Mouse (Mus musculus) skeletal muscle tissue, adult 2 months (tissue): ENCODE data around the gene Slc37a3.
"Not testable (repeated sequence)": the region's sequence is repeated elsewhere in the genome, so short reads cannot be mapped to it uniquely, and the experiment has no call there.

Experiments
- DNase-seq: peaks from one replicate; pipeline ENCODE4 v3.0.0-alpha.2; 2012; ENCODE audit warnings: low read depth, low spot score

Slc37a3 gene

DNA sequence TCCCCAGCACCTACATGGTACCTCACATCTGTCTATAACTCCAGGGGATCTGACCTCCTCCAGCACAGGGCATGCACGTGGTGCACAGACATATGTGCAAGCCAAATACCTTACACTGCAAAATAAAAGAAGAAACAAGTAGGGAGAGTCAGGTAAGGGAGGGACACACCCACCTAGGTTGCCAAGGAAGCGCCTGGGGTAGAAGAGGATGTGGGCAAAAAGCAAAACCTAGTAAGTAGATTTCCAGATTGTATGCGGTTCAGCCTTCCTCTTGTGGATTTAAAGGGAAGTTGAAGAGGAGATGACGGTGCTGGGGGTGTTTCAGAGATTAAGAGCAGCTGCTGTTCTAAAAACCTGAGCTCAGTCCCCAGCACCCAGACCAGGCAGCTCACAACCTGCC is 1.7 kb upstream of the Slc37a3 start:
- no peak for DNase-seq

DNA sequence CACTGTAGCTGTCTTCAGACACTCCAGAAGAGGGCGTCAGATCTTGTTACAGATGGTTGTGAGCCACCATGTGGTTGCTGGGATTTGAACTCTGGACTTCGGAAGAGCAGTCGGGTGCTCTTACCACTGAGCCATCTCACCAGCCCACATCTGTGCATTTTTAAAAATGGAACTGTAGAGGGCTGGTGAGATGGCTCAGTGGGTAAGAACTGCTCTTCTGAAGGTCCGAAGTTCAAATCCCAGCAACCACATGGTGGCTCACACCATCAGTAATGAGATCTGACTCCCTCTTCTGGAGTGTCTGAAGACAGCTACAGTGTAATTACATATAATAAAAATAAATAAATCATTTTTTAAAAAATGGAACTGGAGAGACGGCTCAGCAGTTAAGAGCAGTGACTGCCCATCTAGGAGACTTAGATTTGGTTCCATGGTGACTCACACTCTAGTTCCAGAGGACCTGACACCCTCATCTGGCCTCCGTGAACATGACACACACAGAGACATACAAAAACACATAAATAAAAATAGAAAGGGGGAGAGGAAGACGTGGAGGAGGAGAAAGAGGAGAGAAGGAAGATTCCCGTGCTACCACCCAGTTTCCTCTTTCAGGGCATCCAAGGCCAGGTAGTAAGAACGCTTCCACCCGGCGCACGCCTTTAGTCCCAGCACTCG is 823 bp upstream of the Slc37a3 start:
- DNase-seq = not testable (repeated sequence)

DNA sequence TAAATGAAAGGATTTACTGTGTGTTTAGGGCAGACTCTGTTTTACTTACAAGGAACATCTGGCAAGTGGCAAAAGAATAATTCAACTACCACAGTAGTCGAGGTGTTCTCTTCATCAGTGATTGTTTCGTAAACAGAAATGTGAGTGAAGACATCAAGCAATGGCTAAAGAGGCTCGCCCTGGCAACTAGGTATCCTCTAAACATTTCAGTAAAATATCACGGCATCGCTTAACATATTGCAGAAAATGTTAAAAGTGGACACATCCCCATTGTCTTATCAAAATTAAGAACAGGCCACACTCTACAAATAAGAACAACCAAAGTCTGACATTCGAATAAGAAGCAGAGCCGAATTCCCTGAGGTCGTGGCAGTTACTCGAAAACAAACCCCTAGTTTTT is 700 bp downstream of the Slc37a3 start:
- no peak for DNase-seq

DNA sequence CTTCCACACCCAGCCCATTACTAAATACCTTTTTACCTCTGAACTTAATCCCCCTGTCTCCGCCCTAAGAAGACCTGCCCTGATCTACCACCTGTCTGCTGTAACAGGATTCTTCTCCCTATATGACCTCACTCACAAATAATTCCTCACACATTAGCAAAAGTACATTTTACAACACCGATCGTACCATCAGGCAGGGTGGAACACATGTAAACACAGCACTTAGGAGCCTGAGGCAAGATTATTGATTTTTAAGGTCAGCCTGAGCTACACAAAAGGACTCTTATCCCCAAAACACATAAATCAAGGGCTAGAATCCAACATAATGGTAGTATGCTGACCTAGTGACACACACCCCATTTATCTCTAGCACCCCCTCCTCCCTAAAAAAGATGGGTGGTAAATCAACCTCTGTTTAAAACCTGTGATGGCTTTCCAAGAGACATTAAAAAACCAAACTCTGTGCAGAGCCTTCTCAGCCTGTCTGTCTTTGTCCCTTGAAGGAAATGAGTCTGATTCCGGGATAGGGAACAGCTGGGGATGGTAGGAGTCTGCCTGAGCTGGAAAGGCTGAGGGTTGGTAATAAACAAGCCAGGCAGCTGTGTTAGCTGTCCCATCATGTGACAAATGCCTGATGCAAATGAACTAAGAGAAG is 4.0 kb downstream of the Slc37a3 start:
- DNase-seq = no peak

DNA sequence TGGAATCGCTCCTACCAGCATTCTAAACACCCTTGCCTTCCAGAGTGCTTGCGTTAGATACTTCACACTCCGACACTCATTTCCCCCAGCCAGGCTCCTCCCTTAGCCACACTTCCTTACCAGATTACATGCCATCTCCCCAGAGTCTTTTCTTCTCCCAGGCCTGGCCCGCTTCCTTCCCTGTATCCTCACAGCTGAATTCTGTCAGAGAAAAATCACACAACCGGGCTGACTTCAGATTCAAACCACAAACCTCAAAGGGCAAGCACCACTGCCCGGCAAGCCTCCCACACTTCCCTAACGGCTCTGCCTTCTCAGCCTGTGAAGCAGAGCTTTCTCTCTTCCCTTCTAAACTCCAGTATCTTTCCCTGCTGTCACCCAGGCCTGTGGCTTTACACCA is 4.7 kb downstream of the Slc37a3 start:
- DNase-seq = peak; percentile 31

DNA sequence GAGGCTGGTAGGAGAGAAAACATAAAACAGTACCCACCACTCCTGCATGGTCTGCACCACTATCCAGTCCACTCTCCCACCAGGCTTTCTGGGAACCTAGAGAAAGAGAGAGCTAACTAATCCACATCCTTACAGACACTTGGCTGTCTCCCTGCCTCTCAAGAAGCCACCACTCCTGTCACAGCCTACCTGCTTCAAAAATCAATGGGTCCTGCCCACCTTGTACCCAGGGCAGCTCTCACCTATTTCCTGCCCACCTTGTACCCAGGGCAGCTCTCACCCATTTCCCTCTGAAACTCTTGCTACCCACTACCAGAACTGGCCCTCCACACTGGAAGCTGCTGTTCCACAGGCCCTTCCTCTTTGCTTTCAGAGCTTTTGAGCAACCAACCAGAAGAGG is 5.4 kb downstream of the Slc37a3 start:
- no peak for DNase-seq

DNA sequence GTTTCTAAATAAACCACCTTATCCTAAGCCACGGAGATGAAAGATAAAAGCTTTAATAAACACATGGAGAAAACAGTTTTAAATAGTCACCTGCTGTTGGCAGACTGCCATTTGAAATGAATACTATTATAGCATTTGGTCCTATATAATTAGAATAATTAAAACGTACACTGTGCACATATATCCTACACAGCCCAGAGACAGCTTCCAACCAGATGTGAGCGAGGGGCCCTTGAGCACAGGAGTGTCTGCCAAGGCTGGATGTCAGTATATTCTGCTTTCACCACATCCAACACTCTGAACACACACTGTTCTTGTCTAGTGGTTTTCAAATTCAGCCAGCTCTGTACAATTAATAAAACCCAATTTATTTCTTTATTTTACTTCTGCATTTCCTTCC is 7.8 kb downstream of the Slc37a3 start:
- DNase-seq = no peak

DNA sequence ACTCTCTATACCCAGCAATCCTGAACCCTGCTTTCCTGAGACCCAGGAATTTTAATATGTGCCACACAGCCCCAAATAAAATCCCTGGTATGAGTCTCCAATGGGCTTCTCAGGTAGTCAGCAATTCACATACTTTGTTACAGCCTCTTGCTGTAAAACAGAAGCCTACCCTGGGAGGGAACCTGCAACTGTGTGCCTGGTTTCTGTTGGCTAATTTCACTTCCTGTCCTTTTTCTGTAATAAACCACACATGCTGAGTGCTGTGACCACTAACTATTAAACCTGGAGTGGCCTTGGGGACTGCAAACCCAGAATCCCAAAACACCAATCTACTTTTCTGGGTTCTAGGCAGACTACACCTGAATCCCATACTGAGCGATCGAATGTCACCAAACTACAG is 14.8 kb downstream of the Slc37a3 start:
- DNase-seq = no peak

DNA sequence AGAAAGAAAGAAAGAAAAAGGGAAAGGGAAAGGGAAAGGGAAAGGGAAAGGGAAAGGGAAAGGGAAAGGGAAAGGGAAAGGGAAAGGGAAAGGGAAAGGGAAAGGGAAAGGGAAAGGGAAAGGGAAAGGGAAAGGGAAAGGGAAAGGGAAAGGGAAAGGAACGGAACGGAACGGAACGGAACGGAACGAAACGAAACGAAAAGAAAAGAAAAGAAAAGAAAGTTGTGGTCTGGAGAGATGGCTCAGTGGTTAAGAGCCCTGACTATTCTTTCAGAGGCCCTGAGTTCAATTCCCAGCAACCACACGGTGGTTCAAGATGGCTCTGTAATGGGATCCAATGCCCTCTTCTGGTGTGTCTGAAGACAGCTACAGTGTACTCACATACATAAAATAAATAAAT is 18.3 kb downstream of the Slc37a3 start:
- not testable (repeated sequence) for DNase-seq

DNA sequence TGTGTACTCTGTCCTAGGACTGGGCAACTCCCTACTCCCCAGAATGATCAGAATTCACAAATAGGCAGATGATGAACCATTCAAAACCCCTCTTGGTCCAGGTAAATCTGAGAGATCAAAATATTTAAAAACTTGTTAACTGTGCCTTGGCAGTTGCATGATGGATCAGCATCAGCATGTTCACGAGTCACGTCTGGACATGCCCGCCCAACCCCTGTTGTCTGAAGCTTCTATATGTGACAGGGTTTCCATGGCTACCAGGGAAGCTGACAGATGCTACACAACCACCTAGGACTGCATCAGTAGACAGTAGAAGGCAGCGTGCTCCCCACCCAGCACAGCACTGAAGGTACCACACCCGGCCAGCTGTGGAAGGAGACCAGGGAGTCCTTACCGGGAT is 28.5 kb downstream of the Slc37a3 start:
- no peak for DNase-seq

DNA sequence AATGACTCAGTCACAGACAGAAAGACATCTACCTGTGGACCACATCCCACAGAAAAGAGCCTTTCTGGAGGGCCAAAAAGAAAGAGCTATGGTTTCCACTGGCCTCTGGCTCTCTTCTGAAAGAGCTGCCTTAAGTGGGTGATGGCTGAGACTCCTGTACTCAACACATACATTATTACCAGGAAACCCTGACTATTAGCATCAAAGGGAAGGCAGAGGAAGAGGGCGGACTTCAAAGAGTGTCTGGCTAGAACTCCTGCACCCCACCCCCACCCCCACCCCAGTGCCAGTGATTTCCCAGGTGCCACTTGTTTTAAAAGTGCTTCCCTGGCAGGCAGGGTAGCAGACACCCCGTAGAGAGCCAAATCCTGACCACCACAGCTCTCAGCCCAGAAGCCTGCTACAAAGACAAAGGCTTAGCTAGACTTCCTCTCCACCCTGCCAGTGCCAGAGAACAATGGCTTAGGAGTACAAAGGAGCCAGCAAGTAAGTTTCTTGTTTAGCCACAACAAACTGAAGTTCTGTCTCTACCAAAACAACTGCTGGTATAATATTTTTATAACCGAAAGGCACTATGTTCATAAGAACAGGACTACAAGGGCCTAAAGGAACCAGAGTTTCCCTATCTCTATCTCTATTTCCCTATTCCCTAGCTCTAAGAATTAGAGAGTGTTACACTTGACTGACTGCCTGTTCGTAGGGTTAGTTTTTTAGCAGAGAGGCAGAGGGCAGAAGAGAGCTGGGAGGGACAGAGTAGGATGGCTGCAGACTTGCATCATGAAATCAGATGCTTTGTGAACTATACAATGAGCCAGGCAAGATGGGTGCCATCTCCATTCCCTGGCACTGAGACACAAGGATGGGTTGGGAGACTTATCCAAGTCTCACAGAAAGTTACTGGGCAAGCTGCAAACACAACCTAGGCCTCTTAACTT is 29.3 kb downstream of the Slc37a3 start:
- no peak for DNase-seq

DNA sequence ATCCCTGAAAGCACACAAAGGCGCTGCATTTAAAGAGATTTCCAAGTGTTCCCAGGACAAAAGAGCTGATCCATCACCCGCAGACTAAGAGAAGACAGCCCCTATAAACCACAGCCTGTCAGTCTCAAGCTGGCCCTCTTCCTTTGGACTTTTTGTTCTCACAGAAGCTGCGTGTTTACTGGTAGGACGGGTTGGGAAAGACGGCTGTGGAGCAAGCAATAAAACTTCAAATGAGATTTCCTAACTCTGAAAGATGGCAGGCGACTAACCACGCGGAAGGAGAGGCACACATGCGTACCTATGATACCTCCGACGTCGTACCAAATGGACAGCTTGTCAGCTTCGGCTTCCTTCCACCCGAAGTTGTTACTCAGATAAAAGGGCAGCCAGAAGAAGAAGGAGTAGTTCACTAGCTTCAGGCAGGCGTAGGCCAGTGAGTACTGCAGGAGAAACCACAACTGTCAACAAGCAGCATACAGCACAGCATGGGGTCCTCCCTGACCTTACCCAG is 30.4 kb downstream of the Slc37a3 start:
- no peak for DNase-seq

DNA sequence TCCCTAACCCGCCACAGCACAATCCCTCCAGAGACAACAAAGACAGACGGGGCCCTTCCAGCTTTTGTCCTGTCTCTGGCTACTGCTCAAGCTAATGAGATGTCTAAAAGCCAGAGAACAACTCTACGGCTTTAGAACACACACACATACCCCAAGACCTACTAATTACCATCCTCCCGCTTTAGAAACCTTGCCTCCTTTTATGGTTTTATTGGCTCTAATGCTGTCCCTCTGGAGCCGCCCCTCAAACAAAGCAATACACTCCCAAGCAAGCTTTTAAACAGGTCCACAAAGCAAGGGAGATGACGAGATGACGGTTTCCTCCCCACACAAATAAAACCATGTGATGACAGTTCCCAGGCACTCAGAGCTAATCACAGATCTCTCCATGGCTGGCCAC is 32.0 kb downstream of the Slc37a3 start:
- DNase-seq = no peak

DNA sequence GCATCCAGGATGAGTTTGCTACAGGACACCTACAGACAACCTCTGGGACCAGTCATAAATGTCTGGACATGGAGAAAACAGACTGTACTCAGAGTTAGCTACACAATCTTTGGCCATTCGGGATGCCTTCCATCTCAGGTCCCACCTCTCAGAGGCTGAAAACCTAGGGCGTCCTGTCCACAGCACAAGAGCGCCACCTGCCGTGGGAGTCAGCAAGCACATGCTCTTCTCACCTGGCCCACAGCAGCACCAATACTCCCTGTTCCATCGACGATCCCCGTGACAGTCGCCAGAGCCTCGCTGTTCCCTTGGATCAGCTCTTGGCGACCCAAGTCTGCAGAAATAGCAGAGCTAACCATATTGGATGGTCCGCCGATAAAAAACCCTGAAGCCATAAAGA is 33.5 kb downstream of the Slc37a3 start:
- DNase-seq = peak; percentile 63

DNA sequence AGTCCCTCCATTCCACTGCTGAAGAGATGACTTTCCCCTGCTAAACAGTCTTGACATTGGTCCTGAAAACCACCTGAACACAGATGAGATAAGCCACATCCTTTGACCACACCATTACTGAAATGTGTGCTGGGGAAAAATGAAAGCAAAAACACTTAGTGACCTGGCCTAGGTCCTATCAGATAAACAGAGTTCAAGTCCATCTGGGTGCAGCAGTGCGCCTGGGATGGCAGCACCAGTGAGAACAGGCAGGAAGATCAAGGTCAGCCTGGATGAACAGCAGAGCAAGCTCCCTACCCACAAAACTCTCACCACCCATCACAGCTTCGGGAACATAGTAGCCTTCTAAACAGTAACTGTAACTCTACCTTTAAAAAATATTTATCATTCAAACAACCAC is 35.7 kb downstream of the Slc37a3 start:
- no peak for DNase-seq

DNA sequence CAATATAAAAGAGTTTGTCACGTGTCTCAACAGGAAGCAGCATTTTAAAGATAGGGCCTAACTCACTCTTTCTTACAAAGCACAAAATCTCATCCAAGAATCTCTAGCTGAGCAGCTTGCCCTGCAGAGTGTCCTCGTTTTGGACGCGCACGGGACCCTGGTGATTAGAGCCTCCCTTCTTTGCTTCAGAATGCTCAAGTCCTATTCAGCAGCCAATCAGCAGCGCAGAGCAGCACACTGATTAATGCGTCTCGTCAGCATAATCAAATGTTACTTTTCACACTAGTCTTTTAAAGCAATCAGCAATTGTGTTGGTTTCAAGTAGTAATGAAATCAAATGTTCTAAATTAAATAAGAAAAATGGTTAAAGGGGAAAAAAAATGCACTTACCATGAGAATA is 39.1 kb downstream of the Slc37a3 start:
- DNase-seq = no peak

DNA sequence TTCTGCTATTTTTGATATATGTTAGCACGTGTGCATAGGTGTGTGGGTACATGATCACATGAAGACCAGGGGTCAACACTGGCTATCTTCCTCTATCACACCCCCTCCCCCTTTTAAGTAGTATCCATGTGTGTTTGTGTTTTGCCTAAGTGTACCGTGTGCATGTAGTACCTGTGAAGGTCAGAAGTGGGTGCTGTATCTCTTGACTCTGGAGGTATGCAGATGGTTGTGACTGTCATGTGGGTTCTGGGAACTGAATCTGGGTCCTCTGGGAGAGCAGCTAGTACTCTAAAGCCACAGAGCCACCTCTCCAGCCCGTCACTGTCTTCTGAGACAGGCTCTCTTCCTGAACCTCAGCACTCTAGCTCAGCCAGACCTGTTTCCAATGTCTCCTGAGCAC is 42.6 kb downstream of the Slc37a3 start:
- DNase-seq = no peak

DNA sequence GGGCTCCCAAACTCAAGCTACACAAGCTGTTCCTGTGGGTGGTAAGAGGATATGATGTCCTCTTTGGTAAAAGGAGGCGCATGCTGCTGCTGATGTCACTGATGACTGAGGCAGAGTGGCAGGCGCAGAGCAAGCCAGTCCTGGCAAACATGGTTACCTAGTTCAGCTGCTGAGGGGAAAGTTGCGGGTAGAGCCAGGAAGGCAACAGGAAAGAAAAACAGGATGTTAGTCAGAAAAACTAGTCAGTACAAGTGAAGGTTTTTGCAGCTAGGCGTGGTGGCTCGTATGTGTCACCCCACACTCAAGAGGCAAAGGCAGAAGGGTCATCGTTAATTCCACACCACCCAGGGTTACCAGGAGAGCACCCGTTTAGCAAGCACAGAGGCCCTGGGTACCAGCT is 43.3 kb downstream of the Slc37a3 start:
- no peak for DNase-seq

DNA sequence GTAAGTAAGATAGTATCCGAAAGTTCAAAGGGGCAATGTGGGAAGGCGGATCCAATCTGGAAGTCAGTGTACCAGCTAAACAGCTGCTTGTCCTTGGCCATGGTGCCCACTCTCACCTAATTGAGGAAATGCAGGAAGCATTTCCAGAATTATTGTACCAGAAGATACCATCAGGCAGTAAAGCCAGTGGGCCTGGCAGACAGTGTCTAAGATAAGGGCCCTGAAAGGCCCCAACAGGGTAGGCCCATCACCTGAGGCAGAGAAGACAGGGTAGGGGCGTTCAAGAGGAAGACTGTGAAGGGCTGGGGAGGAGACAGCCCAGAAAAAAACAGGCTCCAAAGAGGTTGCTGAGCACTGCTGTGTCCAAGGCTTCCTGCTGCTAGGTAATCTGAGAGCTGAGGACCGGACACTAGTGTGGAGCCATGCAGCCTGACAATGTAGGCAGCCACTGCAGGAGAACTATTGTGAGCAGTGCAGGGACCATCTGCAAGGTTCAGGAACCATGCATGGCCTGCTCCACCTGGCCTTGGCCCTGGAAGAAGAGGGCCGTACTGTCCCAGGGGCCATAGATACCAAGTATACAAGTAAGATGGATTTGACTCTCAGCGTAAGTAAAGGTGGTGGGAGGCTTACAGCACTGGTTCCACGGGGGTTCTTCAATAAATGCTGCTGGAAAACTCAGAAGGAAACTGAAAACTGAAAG is 45.3 kb downstream of the Slc37a3 start:
- no peak for DNase-seq

DNA sequence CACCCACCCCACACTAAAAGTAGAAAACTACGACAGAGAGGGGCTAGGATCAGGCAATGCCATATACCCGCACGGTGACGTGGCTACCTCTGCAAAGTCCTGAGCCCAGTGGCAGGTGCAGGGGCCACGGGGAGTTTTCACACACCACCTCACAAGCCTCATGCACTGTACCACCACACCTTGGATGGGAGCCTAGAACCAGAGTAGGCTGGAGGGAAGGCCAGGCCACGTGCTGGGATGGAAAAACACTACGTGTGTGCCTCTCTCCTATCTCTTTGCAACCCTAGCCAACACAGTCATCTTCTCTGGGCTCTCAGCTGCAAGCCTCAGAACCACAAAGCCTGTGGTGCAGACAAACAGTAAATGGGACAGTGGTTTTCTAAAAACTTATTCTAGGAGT is 46.5 kb downstream of the Slc37a3 start:
- DNase-seq = no peak

DNA sequence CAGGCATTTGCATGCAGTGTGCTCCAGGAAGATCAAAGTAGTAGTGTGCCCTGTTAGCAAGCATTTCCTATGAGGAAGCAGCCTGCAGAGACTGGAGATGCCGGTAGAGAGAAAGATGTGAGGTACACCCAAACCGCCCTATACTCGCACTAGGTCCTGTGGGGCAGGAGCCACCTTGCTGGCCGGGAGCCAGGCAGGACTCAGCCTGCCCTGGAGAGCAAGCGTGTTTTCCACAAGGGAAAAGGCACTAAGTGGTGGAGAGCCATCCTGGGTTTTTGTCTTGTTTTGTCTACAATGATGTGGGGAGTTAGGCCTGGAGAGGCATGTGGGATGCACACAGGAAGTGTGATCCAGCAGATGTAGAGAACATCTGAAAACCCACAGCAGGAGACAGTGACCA is 57.2 kb downstream of the Slc37a3 start:
- DNase-seq = no peak
